Mouse (Mus musculus) cerebellum, postnatal 36 days (tissue): ENCODE data around the gene Mknk2.
A peak's percentile ranks its signal among the peaks of the same experiment; 100 is the strongest.

Experiments
- DNase-seq, 2 experiments: peaks; one replicate each; pipeline ENCODE4 v3.0.0; 2021 to 2022; ENCODE audit warnings: mixed read lengths in 2 of 2

The Mknk2 gene

DNA sequence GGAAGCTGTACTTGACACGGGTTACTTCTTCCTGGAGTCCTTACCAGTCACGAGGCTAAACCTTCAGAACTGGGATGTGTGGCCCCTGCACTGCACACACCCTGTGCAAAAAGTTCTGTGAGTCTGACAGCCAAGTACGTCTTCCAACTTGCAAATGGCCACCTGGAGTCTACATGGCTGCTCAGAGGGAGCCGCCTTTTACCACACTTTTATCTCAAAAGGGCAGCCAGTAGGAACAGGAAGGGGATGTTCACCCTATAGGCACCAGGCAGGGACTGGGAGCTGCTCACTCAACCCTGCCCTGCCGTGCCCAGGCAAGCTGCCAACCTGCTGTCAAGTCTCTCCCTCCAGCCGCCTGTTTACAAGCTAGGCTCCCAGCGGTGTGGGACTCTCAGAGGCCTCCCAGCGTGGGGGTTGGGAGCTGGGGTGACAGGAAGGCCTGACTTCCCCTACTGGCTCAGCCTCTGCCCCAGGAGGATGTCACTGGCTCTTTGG, at the start of gene Mknk2:
TSS of gene Mknk2 (minus strand) at position 171 of the 495 bp plus-strand sequence.
- peak; percentile 85 to 91 for DNase-seq

DNA sequence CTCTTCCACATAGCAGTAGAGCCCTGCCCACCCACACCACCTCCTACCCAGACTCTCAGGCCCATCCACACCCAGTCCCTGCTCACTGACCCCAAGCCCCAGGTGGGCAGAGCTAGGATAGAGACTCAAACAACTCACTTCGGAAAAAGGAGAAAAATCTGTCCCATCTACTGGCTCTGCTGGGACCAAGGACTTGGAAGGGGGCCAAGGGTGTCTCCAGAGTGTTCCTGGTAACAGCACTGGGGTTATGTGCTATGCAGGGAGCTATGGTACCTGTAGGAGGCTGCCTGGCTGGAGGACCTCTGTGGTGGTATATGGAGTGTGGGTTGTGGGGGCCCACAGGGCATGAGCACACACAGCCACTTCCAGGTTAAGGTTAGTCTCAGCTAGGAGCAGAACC, 39.4 kb upstream of the Mknk2 start:
- no peak for DNase-seq

DNA sequence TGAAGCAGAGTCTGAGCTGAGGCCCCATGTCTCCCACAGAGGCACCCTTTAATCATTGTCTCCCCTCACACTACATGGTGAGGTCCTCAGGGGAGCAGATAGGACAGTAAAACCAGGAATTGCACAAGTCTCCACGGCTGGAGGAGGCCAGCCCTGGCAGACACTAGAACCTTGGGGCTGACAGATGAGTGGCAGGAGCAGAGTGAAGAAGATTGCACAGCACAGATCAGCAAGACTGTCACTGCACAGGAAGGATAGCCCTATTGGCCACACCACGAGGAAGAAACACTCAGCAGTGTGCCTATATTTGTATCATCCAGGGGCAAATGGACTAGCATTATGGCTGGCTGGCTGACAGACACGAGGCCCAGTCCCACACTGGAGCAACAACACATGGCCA, 32.9 kb upstream of the Mknk2 start:
- DNase-seq, result no peak

- DNase-seq, result no peak
Observed at GRCm38 (mm10) chr10:80705479-80705878, 27.6 kb upstream of the Mknk2 start.

GRCm38 (mm10) chr10:80705033-80705432, 27.1 kb upstream of the Mknk2 start:
- no peak for DNase-seq

DNA sequence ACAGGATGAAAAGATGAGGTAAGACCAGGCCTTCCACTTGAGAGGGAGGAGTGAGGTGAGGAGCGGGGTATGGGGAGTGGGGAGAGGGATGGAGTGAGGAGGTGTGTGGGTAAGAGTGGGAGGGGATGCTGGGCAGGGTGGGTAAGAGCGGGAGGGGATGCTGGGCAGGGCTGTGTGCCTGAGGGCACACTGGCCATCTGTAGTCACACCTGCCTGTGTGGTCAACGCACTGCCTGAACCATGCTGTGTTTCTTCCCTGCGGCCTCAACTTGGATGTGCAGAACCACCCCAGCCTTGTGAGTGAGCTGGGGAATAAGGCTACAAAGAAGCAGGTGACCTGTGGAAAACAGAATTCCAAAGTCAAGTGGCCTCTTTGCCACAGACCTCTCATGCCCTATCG, 26.5 kb upstream of the Mknk2 start:
- DNase-seq, result no peak

- DNase-seq, result no peak
Observed at GRCm38 (mm10) chr10:80703643-80704042, 25.7 kb upstream of the Mknk2 start.

- DNase-seq, result peak; percentile 90 to 95
Observed at GRCm38 (mm10) chr10:80702536-80703390, 24.9 kb upstream of the Mknk2 start.

DNA sequence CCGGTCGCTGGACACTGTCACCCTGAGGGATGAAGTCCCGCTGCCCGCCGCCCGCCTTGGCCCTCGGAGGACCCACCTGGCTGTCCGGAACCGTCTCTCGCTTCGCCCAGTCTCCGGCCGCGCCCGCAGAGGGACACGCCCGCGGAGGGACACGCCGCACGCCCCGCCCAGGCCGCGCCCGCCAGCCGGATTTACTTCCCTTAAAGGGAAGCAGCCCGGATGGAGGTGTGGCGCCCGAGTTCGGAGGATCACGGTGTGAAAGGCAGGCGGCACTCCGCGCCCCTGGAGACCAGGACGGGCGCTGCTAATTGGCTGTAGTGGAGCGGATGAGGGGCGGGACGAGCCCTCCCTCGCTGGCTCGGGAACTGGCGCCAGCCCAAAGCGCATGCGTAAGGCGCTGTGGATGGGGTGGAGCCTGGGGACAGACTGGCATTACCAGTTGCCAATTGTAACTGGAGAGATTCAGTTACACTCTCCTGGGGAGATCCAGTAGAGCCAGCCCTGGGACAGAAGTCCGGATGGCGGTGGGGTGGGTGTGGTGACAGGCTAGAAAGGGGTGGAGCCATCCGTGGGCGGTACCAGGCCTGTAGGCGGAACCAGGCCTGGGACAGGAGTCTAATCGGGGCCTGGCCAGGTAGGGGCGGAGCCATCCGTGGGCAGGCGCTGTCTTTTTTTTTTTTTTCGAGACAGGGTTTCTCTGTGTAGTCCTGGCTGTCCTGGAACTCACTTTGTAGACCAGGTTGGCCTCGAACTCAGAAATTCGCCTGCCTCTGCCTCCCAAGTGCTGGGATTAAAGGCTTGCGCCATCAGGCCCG, 24.0 kb upstream of the Mknk2 start, which contains the start of the genes Mob3a and Izumo4:
TSS of gene Mob3a (minus strand) at position 257 of the 815 bp plus-strand sequence.
TSS of gene Izumo4 (plus strand) at position 464 of the 815 bp plus-strand sequence.
- peak; percentile 96 to 98 for DNase-seq

DNA sequence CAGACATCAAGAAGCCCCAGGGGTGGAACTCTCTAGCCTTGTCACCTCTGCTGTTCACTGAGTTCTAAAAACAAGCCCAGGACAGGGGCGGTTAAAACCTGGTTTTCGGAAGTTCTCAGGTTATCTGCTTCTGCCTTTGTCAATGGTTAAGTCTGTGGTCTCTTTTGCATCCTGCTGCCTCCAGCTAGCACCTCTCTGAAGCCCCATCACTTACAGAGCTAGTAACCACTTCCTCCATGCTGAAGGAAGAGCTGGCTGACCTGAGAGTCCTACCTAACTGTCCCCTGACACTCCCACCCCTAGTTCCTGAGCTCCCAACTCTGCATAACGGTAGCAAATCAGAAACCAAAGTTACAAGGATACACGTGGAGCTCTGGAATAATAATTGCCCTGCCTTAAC, 22.8 kb upstream of the Mknk2 start:
- DNase-seq, result no peak

DNA sequence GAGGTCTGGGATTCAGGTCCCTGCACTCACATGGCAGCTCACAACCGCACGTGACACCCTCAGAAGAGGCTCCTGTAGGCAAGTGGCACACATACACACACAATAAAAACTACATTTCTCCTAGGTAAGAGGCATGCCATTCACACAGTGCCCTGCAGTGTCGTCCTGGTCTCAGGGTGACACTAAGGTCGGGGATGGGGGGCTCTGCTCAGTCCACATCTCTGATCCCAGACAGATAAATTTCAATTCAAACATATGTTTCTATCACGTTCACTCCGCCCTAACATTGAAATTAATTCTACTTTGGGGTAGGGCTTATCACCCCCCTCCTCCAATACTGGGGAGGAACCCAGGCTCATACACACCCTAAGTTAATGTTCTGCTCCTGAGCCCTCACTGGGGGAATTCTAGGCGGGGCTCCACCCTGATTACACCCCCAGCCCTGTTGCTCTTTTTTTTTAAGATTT, 22.2 kb upstream of the Mknk2 start:
- no peak for DNase-seq

GRCm38 (mm10) chr10:80698605-80699004, 20.7 kb upstream of the Mknk2 start:
- no peak for DNase-seq

DNA sequence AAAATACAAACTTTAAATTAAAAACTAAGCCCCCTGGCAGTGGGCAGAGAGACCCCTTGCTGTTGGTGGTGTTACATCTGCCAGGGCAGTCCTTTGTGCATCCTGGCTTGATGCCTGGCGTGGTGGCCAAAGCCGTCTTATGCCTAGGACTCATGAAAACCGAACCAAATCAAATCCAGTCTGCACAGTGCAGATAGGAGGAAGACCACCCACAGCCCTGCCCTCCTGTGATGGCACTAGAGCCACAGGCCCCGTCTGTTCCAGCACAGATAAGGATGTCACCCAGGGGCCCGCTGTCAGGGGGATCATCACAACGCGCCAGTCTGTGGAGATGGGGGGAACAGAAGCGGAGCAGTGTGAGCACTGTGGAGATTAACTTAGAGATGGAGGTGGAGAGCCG, 19.9 kb upstream of the Mknk2 start:
- DNase-seq, result no peak

DNA sequence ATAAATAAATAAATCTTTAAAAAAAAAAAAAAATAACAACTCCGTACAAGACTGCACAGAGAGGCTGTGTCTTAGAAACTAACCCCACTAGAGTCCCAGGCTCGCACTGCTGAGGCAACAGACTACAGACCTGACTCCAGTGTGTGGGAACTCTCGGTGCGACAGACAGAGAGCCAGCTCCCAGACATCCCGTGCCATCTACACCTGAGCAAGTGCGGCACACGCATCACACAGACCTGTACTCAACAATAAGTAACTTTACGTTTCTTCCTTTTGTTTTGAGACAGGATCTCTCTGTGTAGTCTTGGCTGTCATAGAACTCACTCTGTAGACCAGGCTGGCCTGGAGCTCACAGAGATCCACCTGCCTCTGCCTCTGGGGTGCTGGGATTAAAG, 19.5 kb upstream of the Mknk2 start:
- no peak for DNase-seq

GRCm38 (mm10) chr10:80696502-80697392, 18.8 kb upstream of the Mknk2 start:
- no peak for DNase-seq

- DNase-seq, result no peak
Observed at GRCm38 (mm10) chr10:80695801-80696501, 18.0 kb upstream of the Mknk2 start.

GRCm38 (mm10) chr10:80695186-80695585, 17.3 kb upstream of the Mknk2 start:
- no peak for DNase-seq

DNA sequence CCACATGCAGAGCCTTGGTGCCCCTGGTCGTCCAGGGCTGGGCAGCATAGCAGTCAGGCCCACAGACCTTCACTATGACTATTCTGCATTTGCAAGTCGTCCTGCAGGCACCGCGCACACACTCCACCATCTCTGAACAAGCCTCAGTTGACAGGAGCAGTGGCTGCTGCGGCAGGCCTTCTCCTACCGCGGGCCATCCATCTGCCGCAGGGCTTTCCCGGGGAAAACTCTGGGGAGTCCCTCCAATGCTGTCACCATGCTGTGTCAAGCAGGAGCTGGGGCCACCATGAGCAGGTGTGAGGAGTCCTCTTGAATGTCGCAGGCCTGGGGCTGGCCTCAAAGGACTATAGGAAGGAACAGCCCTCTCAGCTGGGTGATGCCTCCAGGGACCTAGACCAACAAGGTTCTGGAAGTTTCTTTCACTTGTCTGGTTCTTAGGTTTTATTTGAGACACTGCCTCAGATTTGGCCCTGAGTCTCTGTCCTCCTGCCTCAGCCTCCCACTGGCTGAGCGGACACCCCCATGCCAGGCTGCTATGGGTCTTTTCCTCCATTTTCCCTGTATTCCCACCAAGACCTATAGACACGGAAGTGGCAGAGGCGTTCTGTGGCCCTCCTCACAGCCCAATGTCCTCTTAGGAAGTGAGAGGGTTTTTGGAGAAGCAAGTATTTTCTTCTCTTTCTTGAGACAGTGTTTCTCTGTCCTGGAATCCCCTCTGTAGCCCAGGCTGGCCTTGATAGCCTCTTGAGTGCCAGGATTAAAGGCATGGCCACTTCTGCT, 16.4 kb upstream of the Mknk2 start:
- no peak for DNase-seq

GRCm38 (mm10) chr10:80693401-80694045, 15.6 kb upstream of the Mknk2 start:
- DNase-seq, result no peak
